Mouse (Mus musculus) midbrain, embryonic 16.5 days (tissue): ENCODE results near the gene Usp6nl. TPM values are rescaled to one million over a fixed set of nuclear protein-coding genes. Genes with fewer than 3 reads are reported as not detected.

Experiments used
- ATAC-seq: fragments of 200-750 bp; cut with Nextera tagmentation; 2 replicates; pipeline ENCODE4 v1.8.0; 2017; ENCODE audit warnings: moderate TSS enrichment
- H3K27ac ChIP-seq: fragments of 300-500 bp; sonication (generic); 2 replicates; pipeline ENCODE4 v1.5.1; 2014; ENCODE audit warnings: mild to moderate bottlenecking, low read length, mixed read lengths
- H3K27me3 ChIP-seq: fragments of 300-500 bp; sonication (generic); 2 replicates; pipeline ENCODE4 v1.6.1; 2014; ENCODE audit warnings: low read depth, low read length, mixed read lengths; ENCODE audit not compliant: control insufficient read depth, insufficient read depth
- H3K36me3 ChIP-seq: fragments of 300-500 bp; sonication (generic); 2 replicates; pipeline ENCODE4 v1.6.1; 2014; ENCODE audit warnings: mild to moderate bottlenecking, low read length, moderate library complexity, mixed read lengths; ENCODE audit not compliant: control insufficient read depth, insufficient read depth
- H3K4me1 ChIP-seq: fragments of 300-500 bp; sonication (generic); 2 replicates; pipeline ENCODE4 v1.6.1; 2014; ENCODE audit warnings: mild to moderate bottlenecking, low read length, mixed read lengths; ENCODE audit not compliant: control insufficient read depth, insufficient read depth
- H3K4me2 ChIP-seq: fragments of 300-500 bp; sonication (generic); 2 replicates; pipeline ENCODE4 v1.6.1; 2014; ENCODE audit warnings: mild to moderate bottlenecking, low read length, mixed read lengths
- H3K4me3 ChIP-seq: fragments of 300-500 bp; sonication (generic); 2 replicates; pipeline ENCODE4 v1.5.1; 2014; ENCODE audit warnings: low read depth, mild to moderate bottlenecking, low read length, moderate library complexity, mixed read lengths
- H3K9ac ChIP-seq: fragments of 300-500 bp; sonication (generic); 2 replicates; pipeline ENCODE4 v1.6.1; 2014; ENCODE audit warnings: low read depth, low read length, mixed read lengths
- H3K9me3 ChIP-seq: fragments of 300-500 bp; sonication (generic); replicated peaks from 2 replicates; pipeline ENCODE4 v1.6.1; 2014; ENCODE audit warnings: mild to moderate bottlenecking, low read length, mixed read lengths; ENCODE audit not compliant: control insufficient read depth, poor library complexity, severe bottlenecking
- WGBS: fragments of 180-500 bp; shearing (Covaris S2); extraction: QIAGEN DNeasy Blood & Tissue Kit; methylation state at CpG from one replicate; pipeline ENCODE4 v1.1.7; 2014; 5-methylcytosine and 5-hydroxymethylcytosine counted together
- polyA plus RNA-seq: library from polyadenylated mRNA; unstranded; fragments of >200 nt; fragmentation: Nextera tagmentation; extraction: Ambion mirVana; gene quantifications from 2 replicates; pipeline ENCODE4 v1.2.1, GENCODE M21; 2015

The Usp6nl gene
- polyA plus RNA-seq, 1 experiment from 2014 or later: 6.2 TPM

DNA sequence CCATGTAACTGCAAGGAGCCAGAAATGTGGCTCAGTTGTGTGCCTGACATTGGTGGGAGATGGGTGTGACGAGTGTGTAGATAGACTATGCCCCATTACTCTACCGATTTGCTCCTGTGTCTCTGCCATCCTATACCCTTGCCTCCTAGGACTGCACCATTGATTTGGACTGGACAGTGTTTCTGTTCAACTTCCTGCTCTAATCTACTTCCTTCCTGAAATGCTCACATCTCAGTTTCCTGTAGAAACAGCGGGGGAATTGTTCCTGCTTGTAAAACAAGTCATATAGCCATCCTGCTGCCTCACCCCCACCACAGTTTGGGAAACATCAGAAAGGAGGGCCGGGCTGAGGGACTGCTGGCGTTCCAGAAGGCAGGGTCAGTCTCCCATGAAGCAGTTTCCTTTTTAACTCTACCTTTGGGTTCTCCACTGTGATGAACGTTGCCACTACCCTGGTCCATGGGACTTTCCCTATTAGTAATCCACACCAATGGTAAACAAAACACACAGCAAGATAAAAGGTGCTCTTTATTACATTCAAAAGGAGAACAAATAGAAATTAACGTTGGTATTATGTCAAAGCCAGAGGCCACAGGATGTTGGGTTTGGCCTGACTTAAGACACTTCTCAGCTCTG is 27.4 kb upstream of the Usp6nl start:
- 81% methylated on average over 7 of the region's 7 CpGs for WGBS
- ATAC-seq: no peak
- H3K27ac ChIP-seq: no peak overlapping the region

GRCm38 (mm10) chr2:6304768-6305167 is 17.7 kb upstream of the Usp6nl start:
- Histone ChIP-seq H3K27ac (no peak overlapping the region), H3K9ac (no peak overlapping the region), H3K9me3 (no peaks in the 10 kb centered on the region), H3K4me2 (no peak overlapping the region), H3K4me3 (no peak overlapping the region), H3K27me3 (no peaks in the 10 kb centered on the region), H3K36me3 (no peaks in the 10 kb centered on the region), H3K4me1 (no peaks in the 10 kb centered on the region)
- no peak for ATAC-seq
- 94% methylated on average over 4 of the region's 4 CpGs for WGBS

More for the DNA sequence above, 27.4 kb upstream of the Usp6nl start:
- no peak overlapping the region for H3K9ac ChIP-seq
- H3K9me3 ChIP-seq: no peaks in the 10 kb centered on the region
- no peaks in the 10 kb centered on the region for H3K4me1 ChIP-seq
- no peak overlapping the region for H3K4me2 ChIP-seq
- H3K36me3 ChIP-seq: no peaks in the 10 kb centered on the region
- no peaks in the 10 kb centered on the region for H3K27me3 ChIP-seq
- H3K4me3 ChIP-seq: no peak overlapping the region

DNA sequence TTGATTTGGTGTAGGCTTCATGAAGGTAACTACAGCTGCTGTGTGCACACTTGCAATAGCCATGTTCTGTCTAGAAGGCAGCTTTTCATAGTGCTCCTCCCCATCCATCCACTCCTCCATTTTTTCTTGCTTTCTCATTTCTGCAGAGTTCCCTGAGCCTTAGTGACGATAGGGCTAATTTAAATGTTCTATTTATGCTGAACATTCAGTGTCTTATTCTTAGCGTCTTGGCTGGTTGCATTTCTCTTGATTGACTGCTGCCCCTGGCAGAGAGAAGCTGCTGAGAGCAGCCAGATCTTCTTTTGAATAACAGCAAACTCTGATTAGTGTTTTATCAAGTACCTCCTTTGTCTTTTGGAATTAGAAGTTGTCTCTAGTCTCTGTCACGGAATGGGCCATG is 15.6 kb upstream of the Usp6nl start:
- 71% methylated on average over 3 of the region's 3 CpGs for WGBS
- ATAC-seq: no peak
- no peaks in the 10 kb centered on the region for H3K9me3 ChIP-seq
- no peaks in the 10 kb centered on the region for H3K27me3 ChIP-seq
- no peak overlapping the region for H3K4me3 ChIP-seq
- no peaks in the 10 kb centered on the region for H3K36me3 ChIP-seq
- no peak overlapping the region for H3K27ac ChIP-seq
- no peaks in the 10 kb centered on the region for H3K4me1 ChIP-seq
- H3K9ac ChIP-seq: no peak overlapping the region
- H3K4me2 ChIP-seq: no peak overlapping the region

DNA sequence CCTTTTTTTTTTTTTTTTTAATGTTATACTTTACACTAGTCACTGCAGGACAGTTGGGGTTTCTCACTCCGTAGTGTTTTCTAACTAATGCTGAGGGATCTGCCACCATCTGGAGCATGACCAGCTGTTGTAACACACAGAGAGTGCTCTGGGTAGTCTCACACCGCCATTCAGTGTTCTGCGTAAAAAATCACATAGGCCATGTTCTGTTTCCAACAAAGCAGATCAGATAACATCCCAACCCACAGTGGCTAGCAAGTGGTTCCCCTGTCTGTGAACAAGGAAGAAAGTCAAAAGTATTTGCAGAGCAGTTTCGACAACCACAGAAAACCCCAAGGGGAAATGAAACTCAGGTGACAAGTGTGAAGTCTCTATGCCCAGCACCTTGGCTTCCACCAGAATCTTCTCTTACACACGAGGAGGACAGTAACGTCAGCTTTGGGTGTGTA is 13.1 kb upstream of the Usp6nl start:
- H3K36me3 ChIP-seq: no peaks in the 10 kb centered on the region
- H3K27me3 ChIP-seq: no peaks in the 10 kb centered on the region
- 87% methylated on average over 6 of the region's 6 CpGs for whole genome bisulfite sequencing
- H3K9ac ChIP-seq: no peak overlapping the region
- H3K4me3 ChIP-seq: no peak overlapping the region
- H3K9me3 ChIP-seq: no peaks in the 10 kb centered on the region
- no peak for ATAC-seq
- H3K27ac ChIP-seq: no peak overlapping the region
- H3K4me1 ChIP-seq: no peaks in the 10 kb centered on the region
- H3K4me2 ChIP-seq: no peak overlapping the region

DNA sequence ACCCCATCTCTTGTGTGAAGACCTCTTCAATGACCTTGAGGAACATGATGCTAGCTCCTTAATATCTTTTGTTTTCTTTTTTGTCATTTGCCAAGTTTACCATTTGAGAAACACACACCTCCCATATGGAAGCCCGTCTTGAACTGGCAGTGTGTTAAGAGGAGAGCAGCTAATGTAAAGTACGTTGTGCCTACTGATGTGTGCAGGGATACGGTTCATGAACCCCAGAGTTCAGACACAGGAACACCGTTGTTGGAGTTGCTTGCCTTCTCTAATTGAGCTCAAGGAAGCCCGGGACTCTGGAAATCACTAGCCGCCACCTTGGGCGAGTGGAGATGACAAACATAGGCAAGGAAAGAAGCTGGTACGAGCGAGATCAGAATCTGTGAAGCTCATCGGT is 9.7 kb upstream of the Usp6nl start:
- H3K9ac ChIP-seq: no peak overlapping the region
- WGBS: 84% methylated on average over 10 of the region's 10 CpGs
- no peak for ATAC-seq
- no peaks in the 10 kb centered on the region for H3K36me3 ChIP-seq
- no peak overlapping the region for H3K4me3 ChIP-seq
- H3K4me2 ChIP-seq: no peak overlapping the region
- no peaks in the 10 kb centered on the region for H3K27me3 ChIP-seq
- no peak overlapping the region for H3K27ac ChIP-seq
- no peaks in the 10 kb centered on the region for H3K4me1 ChIP-seq
- H3K9me3 ChIP-seq: no peaks in the 10 kb centered on the region

DNA sequence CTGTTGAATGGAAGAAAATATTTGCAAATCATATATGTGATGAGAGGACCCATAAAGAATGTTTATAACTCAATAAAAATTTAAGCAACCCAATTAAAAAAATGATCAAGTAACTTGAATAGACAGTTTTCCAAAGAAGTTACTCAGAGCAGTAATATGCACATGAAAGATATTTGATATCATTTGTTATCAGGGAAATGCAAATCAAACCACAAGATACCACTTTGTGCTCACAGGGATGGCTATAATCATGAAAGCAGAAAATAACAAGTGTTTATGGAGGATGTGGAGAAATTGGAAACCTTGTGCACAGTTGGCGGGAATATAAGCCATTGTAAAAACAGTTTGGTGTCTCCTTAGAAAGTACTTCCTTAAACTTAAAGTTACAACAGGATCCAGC is 8.7 kb upstream of the Usp6nl start:
- no peaks in the 10 kb centered on the region for H3K36me3 ChIP-seq
- no peak overlapping the region for H3K9ac ChIP-seq
- no peak overlapping the region for H3K27ac ChIP-seq
- H3K4me3 ChIP-seq: no peak overlapping the region
- no peak overlapping the region for H3K4me2 ChIP-seq
- H3K27me3 ChIP-seq: no peaks in the 10 kb centered on the region
- 97% methylated on average over 1 of the region's 1 CpGs for WGBS
- no peaks in the 10 kb centered on the region for H3K9me3 ChIP-seq
- no peak for ATAC-seq
- H3K4me1 ChIP-seq: no peaks in the 10 kb centered on the region

DNA sequence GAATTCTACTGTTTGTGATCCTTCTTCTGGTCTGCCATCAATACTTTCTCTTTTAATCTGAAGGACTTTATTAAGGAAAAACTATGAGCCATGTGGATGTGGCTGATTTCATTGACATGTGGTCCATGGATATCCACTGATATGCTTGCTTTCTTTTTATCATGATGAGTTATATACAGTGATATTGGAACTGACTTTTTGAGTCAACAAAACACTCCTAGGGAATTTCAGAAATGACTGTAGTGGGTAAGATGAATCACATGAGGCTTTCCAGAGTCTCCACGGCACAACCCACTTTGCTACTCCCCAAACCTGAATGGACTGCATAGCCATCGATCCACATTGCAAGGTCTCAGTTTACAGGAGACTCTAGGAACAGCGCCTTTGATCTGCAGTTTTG is 2.3 kb upstream of the Usp6nl start:
- no peak overlapping the region for H3K9ac ChIP-seq
- 90% methylated on average over 3 of the region's 3 CpGs for WGBS
- peaks cover 21% of the 10 kb centered on the region for H3K4me1 ChIP-seq
- no peaks in the 10 kb centered on the region for H3K36me3 ChIP-seq
- H3K27ac ChIP-seq: no peak overlapping the region
- H3K27me3 ChIP-seq: no peaks in the 10 kb centered on the region
- H3K4me2 ChIP-seq: no peak overlapping the region
- ATAC-seq: no peak
- no peak overlapping the region for H3K4me3 ChIP-seq
- no peaks in the 10 kb centered on the region for H3K9me3 ChIP-seq

DNA sequence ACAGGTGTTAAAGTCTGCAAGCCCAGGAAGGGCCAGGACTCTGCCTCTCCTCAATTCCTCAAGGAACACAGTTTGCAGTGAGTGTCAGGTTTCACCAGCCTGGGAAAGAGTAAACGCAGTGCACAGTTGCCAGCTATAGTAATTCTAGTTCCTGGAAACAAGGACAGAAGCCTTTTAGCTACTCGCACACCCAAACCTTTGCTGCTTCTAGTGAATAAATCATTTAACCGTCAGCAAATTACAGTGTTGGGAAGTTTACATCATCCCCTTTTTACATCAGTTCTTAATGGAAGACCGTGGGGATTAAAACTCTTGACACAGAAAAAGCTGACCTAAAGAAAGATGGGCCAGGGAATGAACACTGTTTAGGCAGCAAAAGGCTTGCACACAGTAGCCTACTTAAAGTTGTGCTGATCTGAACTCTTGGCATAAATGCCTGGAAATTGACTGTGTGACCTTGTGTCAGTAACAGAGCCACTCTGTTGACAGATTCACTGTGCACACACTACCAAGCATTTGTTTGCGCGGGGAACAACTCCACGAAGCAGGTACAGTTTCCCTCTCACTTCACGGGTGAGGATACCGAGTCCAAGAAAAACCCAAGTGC is 595 bp upstream of the Usp6nl start:
- Histone ChIP-seq H3K9ac (peak overlapping the region; percentile 84), H3K4me2 (peak overlapping the region; percentile 82), H3K27me3 (no peaks in the 10 kb centered on the region), H3K36me3 (no peaks in the 10 kb centered on the region), H3K4me3 (peak overlapping the region; percentile 78), H3K27ac (peak overlapping the region; percentile 94), H3K4me1 (peaks cover 24% of the 10 kb centered on the region), H3K9me3 (no peaks in the 10 kb centered on the region)
- ATAC-seq: no peak
- WGBS: 10% methylated on average over 9 of the region's 9 CpGs

- H3K27ac ChIP-seq: peak overlapping the region; percentile 94
- H3K27me3 ChIP-seq: no peaks in the 10 kb centered on the region
- H3K9ac ChIP-seq: peak overlapping the region; percentile 84
- H3K9me3 ChIP-seq: no peaks in the 10 kb centered on the region
- peaks cover 24% of the 10 kb centered on the region for H3K4me1 ChIP-seq
- H3K36me3 ChIP-seq: no peaks in the 10 kb centered on the region
- H3K4me3 ChIP-seq: peak overlapping the region; percentile 78
- WGBS: under 1% methylated on average over 40 of the region's 70 CpGs
- ATAC-seq: peak; percentile 87
- peak overlapping the region; percentile 82 for H3K4me2 ChIP-seq
Observed at GRCm38 (mm10) chr2:6322938-6323521, 563 bp downstream of the Usp6nl start.
